Comparison of ENCODE assay signal across 8 mouse cellular contexts in genomic region chrX:6172823-6173640, GRCm38 (mm10). TPM values are rescaled to one million over a fixed set of nuclear protein-coding genes. Genes with fewer than 3 reads are reported as not detected.
DNase-seq lines count a peak whose midpoint lies in the region; ATAC-seq and TF ChIP-seq lines count a peak whose summit lies in the region.
"Not testable (repeated sequence)": the region's sequence is repeated elsewhere in the genome, so short reads cannot be mapped to it uniquely, and the experiment has no call there.
"Had no signal": no experiment of that assay in that cellular context is flagged by ENCODE, and none has a peak within 500 bp of the region (broad histone marks: within the 10 kb centered on the region; RNA-seq: fewer than 3 reads in every experiment).

Gene Nudt10 (minus strand): TSS chrX:6173015.

- not testable (repeated sequence) for H3K36me3 ChIP-seq in forebrain, embryonic 16.5 days (ENCODE audit: control insufficient read depth, insufficient read depth); hindbrain, embryonic 10.5 days; kidney, embryonic 16.5 days (ENCODE audit: insufficient read depth, low read length); lung, embryonic 14.5 days (ENCODE audit: insufficient read depth); neural tube, embryonic 14.5 days (ENCODE audit: control insufficient read depth, insufficient read depth, low read length)

- not testable (repeated sequence) for H3K4me1 ChIP-seq in forebrain, embryonic 16.5 days (replicated peaks; ENCODE audit: control insufficient read depth, insufficient read depth, low read length); hindbrain, embryonic 10.5 days (replicated peaks); kidney, embryonic 16.5 days (ENCODE audit: insufficient read depth, low read length); lung, embryonic 14.5 days (ENCODE audit: insufficient read depth); neural tube, embryonic 14.5 days (ENCODE audit: control insufficient read depth, insufficient read depth, low read length)

- H3K27ac ChIP-seq in forebrain, embryonic 16.5 days (ENCODE audit: low read length); kidney, embryonic 16.5 days (ENCODE audit: low read length); lung, embryonic 14.5 days (ENCODE audit: low read depth); neural tube, embryonic 14.5 days (ENCODE audit: low read depth, low read length): not testable (repeated sequence)
- peak within 1 kb of the TSS; percentile 69; the same call in 1 of the 2 replicates for H3K27ac ChIP-seq in hindbrain, embryonic 10.5 days

- H3K4me2 ChIP-seq in forebrain, embryonic 16.5 days (ENCODE audit: low read length): peak within 1 kb of the TSS; percentile 45
- peak within 1 kb of the TSS; percentile 47 for H3K4me2 ChIP-seq in kidney, embryonic 16.5 days (replicated peaks; ENCODE audit: low read depth, low read length)
- peak within 1 kb of the TSS; percentile 48 for H3K4me2 ChIP-seq in lung, embryonic 14.5 days
- peak within 1 kb of the TSS; percentile 31; the same call in 1 of the 2 replicates for H3K4me2 ChIP-seq in neural tube, embryonic 14.5 days (ENCODE audit: low read depth, low read length)

- no CpG with 5 or more reads among the region's 116 CpGs for WGBS in forebrain, embryonic 16.5 days
- WGBS in hindbrain, embryonic 10.5 days: 18% methylated on average over 14 of the region's 116 CpGs
- WGBS in kidney, embryonic 16.5 days: no CpG with 5 or more reads among the region's 116 CpGs
- WGBS in lung, embryonic 14.5 days: no CpG with 5 or more reads among the region's 116 CpGs
- 17% methylated on average over 9 of the region's 116 CpGs for WGBS in neural tube, embryonic 14.5 days

- ATAC-seq in forebrain, embryonic 16.5 days: peak; percentile 90
- peak; percentile 93 for ATAC-seq in kidney, embryonic 16.5 days (ENCODE audit: low FRiP score, low TSS enrichment)
- peak; percentile 89 for ATAC-seq in lung, embryonic 14.5 days (ENCODE audit: insufficient read depth)
- peak; percentile 92 for ATAC-seq in neural tube, embryonic 14.5 days (ENCODE audit: low read depth)

- H3K9me3 ChIP-seq in forebrain, embryonic 16.5 days (ENCODE audit: control insufficient read depth, low read length); hindbrain, embryonic 10.5 days; kidney, embryonic 16.5 days (ENCODE audit: low read length); lung, embryonic 14.5 days (ENCODE audit: low read depth, low read length); neural tube, embryonic 14.5 days (ENCODE audit: control insufficient read depth, low read length): not testable (repeated sequence)

- TF ChIP-seq CTCF in lung, embryonic 14.5 days (IDR thresholded peaks at IDR 0.05; ENCODE audit: low read depth): not testable (repeated sequence)

- H3K27me3 ChIP-seq in forebrain, embryonic 16.5 days (replicated peaks; ENCODE audit: control insufficient read depth, insufficient read depth, low read length); hindbrain, embryonic 10.5 days (ENCODE audit: insufficient read depth, poor library complexity, severe bottlenecking); kidney, embryonic 16.5 days (ENCODE audit: insufficient read depth, low read length); lung, embryonic 14.5 days (ENCODE audit: insufficient read depth, low read length); neural tube, embryonic 14.5 days (ENCODE audit: control insufficient read depth, insufficient read depth, low read length): not testable (repeated sequence)

- H3K9ac ChIP-seq in forebrain, embryonic 16.5 days (replicated peaks; ENCODE audit: low read depth, low read length): peak within 1 kb of the TSS; percentile 46; the same call in 1 of the 2 replicates
- not testable (repeated sequence) for H3K9ac ChIP-seq in kidney, embryonic 16.5 days (replicated peaks; ENCODE audit: low read length); lung, embryonic 14.5 days; neural tube, embryonic 14.5 days (replicated peaks; ENCODE audit: low read depth, low read length)

- peak within 1 kb of the TSS; percentile 41 for H3K4me3 ChIP-seq in forebrain, embryonic 16.5 days (replicated peaks; ENCODE audit: low read length)
- peak within 1 kb of the TSS; percentile 42 for H3K4me3 ChIP-seq in hindbrain, embryonic 10.5 days
- peak within 1 kb of the TSS; percentile 34 for H3K4me3 ChIP-seq in kidney, embryonic 16.5 days (ENCODE audit: low read length)
- H3K4me3 ChIP-seq in lung, embryonic 14.5 days (ENCODE audit: low read depth, low read length): peak within 1 kb of the TSS; percentile 16
- peak within 1 kb of the TSS; percentile 30 for H3K4me3 ChIP-seq in neural tube, embryonic 14.5 days (ENCODE audit: low read depth, low read length)

- peak; percentile 7 to 35 for DNase-seq in cerebellum, postnatal 25 days
- not testable (repeated sequence) for DNase-seq in hindbrain, embryonic 10.5 days (ENCODE audit: low spot score); lung, embryonic 14.5 days
- DNase-seq in left cerebral cortex, postnatal 14 days (ENCODE audit: low spot score in 2 of 2): peak in 1 of 2 experiments; percentile 2

- intact Hi-C loops in left cerebral cortex, postnatal 14 days (cut with DNase I): not testable (repeated sequence)

RNA-seq across cellular contexts. Expression of gene Nudt10, which starts in this region (rescaled TPM):
- polyA plus RNA-seq in forebrain, embryonic 16.5 days (2015; fragmentation: Nextera tagmentation; extraction: Ambion mirVana): 59.4 and 63.8 TPM in 2 replicates
- 17.3 and 21.9 TPM in 2 replicates for polyA plus RNA-seq in hindbrain, embryonic 10.5 days (2016; fragmentation: Nextera tagmentation; extraction: Ambion mirVana)
- polyA plus RNA-seq in kidney, embryonic 16.5 days (2015; fragmentation: Nextera tagmentation; extraction: Ambion mirVana): 10.6 and 11.6 TPM in 2 replicates
- total RNA-seq in left cerebral cortex, postnatal 14 days (2021): 10 to 100 TPM; 29.3 to 29.6 TPM
- 4.4 and 4.9 TPM in 2 replicates for polyA plus RNA-seq in lung, embryonic 14.5 days (2014; fragmentation: Nextera tagmentation; extraction: Ambion mirVana)
- polyA plus RNA-seq in neural tube, embryonic 14.5 days (2014; fragmentation: Nextera tagmentation; extraction: Ambion mirVana): 57.3 and 61.8 TPM in 2 replicates
- total RNA-seq: MEL had no signal
